Mouse (Mus musculus): ENCODE results near the gene Gm36210. TPM values are rescaled to one million over a fixed set of nuclear protein-coding genes. Genes with fewer than 3 reads are reported as not detected.

The Gm36210 gene
- polyA plus RNA-seq, 1 experiment from 2014 or later, result 0.60 TPM

- 88% methylated on average over 9 of the region's 11 CpGs for WGBS
- H3K9ac ChIP-seq (replicated peaks; ENCODE audit: low read depth, low read length), result no peak overlapping the region
- H3K4me2 ChIP-seq (ENCODE audit: low read length), result no peak overlapping the region
- ATAC-seq, result no peak
- no peaks in the 10 kb centered on the region for H3K36me3 ChIP-seq (ENCODE audit: control insufficient read depth, insufficient read depth)
- H3K27me3 ChIP-seq (replicated peaks; ENCODE audit: control insufficient read depth, insufficient read depth, low read length), result no peaks in the 10 kb centered on the region
- 0 out of 2 replicates have a peak, but pooled peaks cover 3% of the 10 kb centered on the region for H3K9me3 ChIP-seq (ENCODE audit: control insufficient read depth, low read length)
- H3K4me3 ChIP-seq (replicated peaks; ENCODE audit: low read length), result no peak overlapping the region
- H3K4me1 ChIP-seq (replicated peaks; ENCODE audit: control insufficient read depth, insufficient read depth, low read length), result no peaks in the 10 kb centered on the region
- H3K27ac ChIP-seq (ENCODE audit: low read length), result no peak overlapping the region
These were observed 31.1 kb upstream of the Gm36210 start for GRCm38 (mm10) chr7:4937392-4937791.

DNA sequence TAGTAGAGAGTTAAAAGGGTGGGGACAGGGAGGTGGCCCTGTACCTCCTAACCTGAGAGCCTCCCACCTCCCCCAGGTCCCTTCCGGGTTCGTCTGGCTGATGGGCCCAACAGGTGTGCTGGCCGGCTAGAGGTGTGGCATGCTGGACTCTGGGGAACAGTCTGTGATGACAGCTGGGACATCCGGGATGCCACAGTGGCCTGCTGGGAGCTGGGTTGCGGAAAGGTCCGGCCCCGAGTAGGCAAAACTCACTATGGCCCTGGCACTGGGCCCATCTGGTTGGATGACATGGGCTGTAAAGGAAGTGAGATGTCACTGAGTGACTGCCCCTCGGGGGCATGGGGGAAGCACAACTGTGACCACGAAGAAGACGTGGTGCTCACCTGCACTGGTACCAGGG is 30.5 kb upstream of the Gm36210 start:
- Histone ChIP-seq H3K27ac (ENCODE audit: low read length) (no peak overlapping the region), H3K4me2 (ENCODE audit: low read length) (no peak overlapping the region), H3K9me3 (ENCODE audit: control insufficient read depth, low read length) (0 out of 2 replicates have a peak, but pooled peaks cover 3% of the 10 kb centered on the region), H3K36me3 (ENCODE audit: control insufficient read depth, insufficient read depth) (no peaks in the 10 kb centered on the region), H3K4me1 (replicated peaks; ENCODE audit: control insufficient read depth, insufficient read depth, low read length) (no peaks in the 10 kb centered on the region), H3K4me3 (replicated peaks; ENCODE audit: low read length) (no peak overlapping the region), H3K27me3 (replicated peaks; ENCODE audit: control insufficient read depth, insufficient read depth, low read length) (no peaks in the 10 kb centered on the region), H3K9ac (replicated peaks; ENCODE audit: low read depth, low read length) (no peak overlapping the region)
- ATAC-seq, result no peak
- 87% methylated on average over 10 of the region's 10 CpGs for WGBS

GRCm38 (mm10) chr7:4934160-4934914 is 28.0 kb upstream of the Gm36210 start:
- no peak for ATAC-seq
- H3K27ac ChIP-seq (ENCODE audit: low read length), result no peak overlapping the region
- no peaks in the 10 kb centered on the region for H3K27me3 ChIP-seq (replicated peaks; ENCODE audit: control insufficient read depth, insufficient read depth, low read length)
- WGBS, result 80% methylated on average over 4 of the region's 4 CpGs
- H3K4me1 ChIP-seq (replicated peaks; ENCODE audit: control insufficient read depth, insufficient read depth, low read length), result no peaks in the 10 kb centered on the region
- no peak overlapping the region for H3K4me2 ChIP-seq (ENCODE audit: low read length)
- H3K9me3 ChIP-seq (ENCODE audit: control insufficient read depth, low read length), result 0 out of 2 replicates have a peak, but pooled peaks cover 3% of the 10 kb centered on the region
- H3K36me3 ChIP-seq (ENCODE audit: control insufficient read depth, insufficient read depth), result no peaks in the 10 kb centered on the region
- no peak overlapping the region for H3K4me3 ChIP-seq (replicated peaks; ENCODE audit: low read length)
- no peak overlapping the region for H3K9ac ChIP-seq (replicated peaks; ENCODE audit: low read depth, low read length)

- 84% methylated on average over 12 of the region's 12 CpGs for WGBS
- ATAC-seq, result no peak
- H3K4me2 ChIP-seq (ENCODE audit: low read length), result no peak overlapping the region
- no peak overlapping the region for H3K4me3 ChIP-seq (replicated peaks; ENCODE audit: low read length)
- 0 out of 2 replicates have a peak, but pooled peaks cover 3% of the 10 kb centered on the region for H3K9me3 ChIP-seq (ENCODE audit: control insufficient read depth, low read length)
- H3K27me3 ChIP-seq (replicated peaks; ENCODE audit: control insufficient read depth, insufficient read depth, low read length), result no peaks in the 10 kb centered on the region
- H3K4me1 ChIP-seq (replicated peaks; ENCODE audit: control insufficient read depth, insufficient read depth, low read length), result no peaks in the 10 kb centered on the region
- H3K27ac ChIP-seq (ENCODE audit: low read length), result no peak overlapping the region
- H3K9ac ChIP-seq (replicated peaks; ENCODE audit: low read depth, low read length), result no peak overlapping the region
- no peaks in the 10 kb centered on the region for H3K36me3 ChIP-seq (ENCODE audit: control insufficient read depth, insufficient read depth)
These were observed 26.8 kb upstream of the Gm36210 start for GRCm38 (mm10) chr7:4933103-4933502.

GRCm38 (mm10) chr7:4928323-4928722 is 22.0 kb upstream of the Gm36210 start:
- peaks cover 29% of the 10 kb centered on the region for H3K4me1 ChIP-seq (replicated peaks; ENCODE audit: control insufficient read depth, insufficient read depth, low read length)
- no peak overlapping the region for H3K4me2 ChIP-seq (ENCODE audit: low read length)
- H3K27ac ChIP-seq (ENCODE audit: low read length), result no peak overlapping the region
- H3K36me3 ChIP-seq (ENCODE audit: control insufficient read depth, insufficient read depth), result no peaks in the 10 kb centered on the region
- H3K9me3 ChIP-seq (ENCODE audit: control insufficient read depth, low read length), result no peaks in the 10 kb centered on the region
- ATAC-seq, result no peak
- H3K4me3 ChIP-seq (replicated peaks; ENCODE audit: low read length), result no peak overlapping the region
- WGBS, result 87% methylated on average over 16 of the region's 17 CpGs
- H3K27me3 ChIP-seq (replicated peaks; ENCODE audit: control insufficient read depth, insufficient read depth, low read length), result no peaks in the 10 kb centered on the region
- no peak overlapping the region for H3K9ac ChIP-seq (replicated peaks; ENCODE audit: low read depth, low read length)

GRCm38 (mm10) chr7:4927711-4928110 is 21.4 kb upstream of the Gm36210 start:
- Histone ChIP-seq H3K4me1 (replicated peaks; ENCODE audit: control insufficient read depth, insufficient read depth, low read length) (peaks cover 35% of the 10 kb centered on the region), H3K27me3 (replicated peaks; ENCODE audit: control insufficient read depth, insufficient read depth, low read length) (no peaks in the 10 kb centered on the region), H3K9ac (replicated peaks; ENCODE audit: low read depth, low read length) (no peak overlapping the region), H3K4me3 (replicated peaks; ENCODE audit: low read length) (no peak overlapping the region), H3K9me3 (ENCODE audit: control insufficient read depth, low read length) (no peaks in the 10 kb centered on the region), H3K36me3 (ENCODE audit: control insufficient read depth, insufficient read depth) (no peaks in the 10 kb centered on the region), H3K4me2 (ENCODE audit: low read length) (no peak overlapping the region), H3K27ac (ENCODE audit: low read length) (no peak overlapping the region)
- no peak for ATAC-seq
- 67% methylated on average over 8 of the region's 8 CpGs for WGBS

GRCm38 (mm10) chr7:4926849-4927248 is 20.5 kb upstream of the Gm36210 start:
- no peak overlapping the region for H3K27ac ChIP-seq (ENCODE audit: low read length)
- H3K4me3 ChIP-seq (replicated peaks; ENCODE audit: low read length), result no peak overlapping the region
- peaks cover 43% of the 10 kb centered on the region for H3K4me1 ChIP-seq (replicated peaks; ENCODE audit: control insufficient read depth, insufficient read depth, low read length)
- H3K4me2 ChIP-seq (ENCODE audit: low read length), result no peak overlapping the region
- no peaks in the 10 kb centered on the region for H3K27me3 ChIP-seq (replicated peaks; ENCODE audit: control insufficient read depth, insufficient read depth, low read length)
- no peak overlapping the region for H3K9ac ChIP-seq (replicated peaks; ENCODE audit: low read depth, low read length)
- no peaks in the 10 kb centered on the region for H3K36me3 ChIP-seq (ENCODE audit: control insufficient read depth, insufficient read depth)
- 78% methylated on average over 16 of the region's 16 CpGs for WGBS
- H3K9me3 ChIP-seq (ENCODE audit: control insufficient read depth, low read length), result no peaks in the 10 kb centered on the region
- ATAC-seq, result no peak

DNA sequence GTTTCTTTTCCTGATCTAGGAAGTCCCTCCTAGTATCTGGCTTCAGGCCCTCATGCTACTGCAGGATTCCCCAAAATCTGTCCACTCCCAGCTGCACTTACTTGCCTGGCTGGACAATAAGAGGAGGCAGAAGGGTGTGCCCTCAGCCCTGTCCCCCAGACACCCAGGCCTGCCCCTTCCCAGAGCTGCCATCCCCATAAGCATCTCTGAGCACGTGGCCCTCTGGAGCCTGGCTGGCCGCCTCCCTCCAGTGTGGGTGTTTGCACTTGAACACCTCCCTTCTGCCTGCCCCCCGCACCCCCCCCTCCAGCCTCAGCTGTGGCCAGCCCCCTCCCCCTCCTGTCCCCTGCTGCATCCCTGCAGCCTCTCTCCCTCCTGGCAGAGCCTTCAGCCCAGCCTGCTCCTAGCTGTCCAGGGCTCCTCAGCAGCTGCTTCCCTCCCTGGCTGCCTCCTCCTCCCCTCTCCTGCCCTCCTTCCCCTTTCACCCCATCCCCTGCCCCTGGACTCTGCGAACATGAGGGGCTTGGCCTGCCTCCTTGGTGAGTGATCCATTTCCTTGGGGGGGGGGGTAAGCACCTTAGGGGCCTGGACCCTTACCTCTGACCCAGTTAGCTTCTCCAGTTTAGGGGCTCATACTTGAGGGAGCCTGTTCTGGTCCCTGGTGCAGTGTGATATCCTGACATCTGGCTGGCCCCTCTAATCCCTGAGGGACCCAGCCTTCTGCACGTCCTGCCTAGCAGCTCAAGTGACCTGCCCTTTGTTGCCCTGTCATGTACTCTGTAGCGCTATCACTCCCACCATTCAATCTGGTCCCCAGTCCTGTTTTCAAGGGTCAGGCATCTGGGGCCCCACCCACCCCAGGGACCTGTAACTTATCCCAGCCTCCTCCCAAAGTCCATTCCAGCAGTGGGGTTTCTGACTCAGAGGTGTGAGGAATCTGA is 19.4 kb upstream of the Gm36210 start, which contains the start of gene Ssc5d:
Gene Ssc5d, plus strand, starts transcription at position 345 of the 941 bp plus-strand sequence.
- WGBS, result 10% methylated on average over 6 of the region's 6 CpGs
- peaks cover 3% of the 10 kb centered on the region; the same call in 1 of the 2 replicates for H3K36me3 ChIP-seq (ENCODE audit: control insufficient read depth, insufficient read depth)
- no peaks in the 10 kb centered on the region for H3K27me3 ChIP-seq (replicated peaks; ENCODE audit: control insufficient read depth, insufficient read depth, low read length)
- no peak within 1 kb of the TSS for H3K4me3 ChIP-seq (replicated peaks; ENCODE audit: low read length)
- H3K9ac ChIP-seq (replicated peaks; ENCODE audit: low read depth, low read length), result peak within 1 kb of the TSS; percentile 42
- peak within 1 kb of the TSS; percentile 98 for H3K27ac ChIP-seq (ENCODE audit: low read length)
- no peaks in the 10 kb centered on the region for H3K9me3 ChIP-seq (ENCODE audit: control insufficient read depth, low read length)
- H3K4me2 ChIP-seq (ENCODE audit: low read length), result no peak within 1 kb of the TSS; the same call in 1 of the 2 replicates
- no peak for ATAC-seq
- peaks cover 49% of the 10 kb centered on the region for H3K4me1 ChIP-seq (replicated peaks; ENCODE audit: control insufficient read depth, insufficient read depth, low read length)

DNA sequence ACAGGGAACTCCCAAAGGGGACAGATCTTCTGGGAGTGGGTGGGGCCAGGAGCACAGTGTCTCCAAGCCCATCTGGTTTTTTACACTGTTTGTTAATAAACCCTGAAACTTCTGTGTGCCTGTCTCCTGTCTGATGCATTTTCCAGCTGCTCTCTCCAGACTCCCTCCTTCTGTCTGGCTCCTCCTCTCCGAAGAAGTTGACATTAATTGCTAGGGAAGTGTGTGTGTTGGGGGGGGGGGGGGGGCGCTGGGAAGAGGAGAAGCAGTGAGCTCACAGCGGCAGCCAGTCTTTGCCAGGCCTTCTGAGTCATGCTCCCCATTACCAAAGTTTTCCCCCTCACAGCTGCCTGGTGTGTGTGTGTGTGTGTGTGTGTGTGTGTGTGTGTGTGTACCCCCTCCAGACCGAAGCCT is 18.6 kb upstream of the Gm36210 start:
- Histone ChIP-seq H3K4me2 (ENCODE audit: low read length) (no peak overlapping the region), H3K4me1 (replicated peaks; ENCODE audit: control insufficient read depth, insufficient read depth, low read length) (peaks cover 49% of the 10 kb centered on the region), H3K4me3 (replicated peaks; ENCODE audit: low read length) (no peak overlapping the region), H3K9me3 (ENCODE audit: control insufficient read depth, low read length) (no peaks in the 10 kb centered on the region), H3K27me3 (replicated peaks; ENCODE audit: control insufficient read depth, insufficient read depth, low read length) (no peaks in the 10 kb centered on the region), H3K36me3 (ENCODE audit: control insufficient read depth, insufficient read depth) (peaks cover 9% of the 10 kb centered on the region), H3K9ac (replicated peaks; ENCODE audit: low read depth, low read length) (no peak overlapping the region), H3K27ac (ENCODE audit: low read length) (peak overlapping the region; percentile 98)
- no peak for ATAC-seq
- 0% methylated on average over 3 of the region's 4 CpGs for WGBS

All from forebrain, embryonic 16.5 days (tissue).